Mouse (Mus musculus) activated CD4-positive, CD25-positive, alpha-beta regulatory T cell, adult 4 months (primary cell): Measurements from ENCODE around the gene Mon1b. TPM values are rescaled to one million over a fixed set of nuclear protein-coding genes. Genes with fewer than 3 reads are reported as not detected.

Experiments
- ATAC-seq: one replicate; pipeline ENCODE4 v1.8.0; 2017
- polyA plus RNA-seq, 2 experiments: library from polyadenylated mRNA; unstranded; fragments of 100-300 nt; shearing (Covaris generic); gene quantifications; one replicate each; pipeline ENCODE4 v1.2.1; 2017

Mon1b gene
- polyA plus RNA-seq, 2 experiments from 2014 or later, result 10.9 to 16.9 TPM

GRCm38 (mm10) chr8:113673300-113673699, 37.9 kb downstream of the Mon1b start:
- no peak for ATAC-seq

GRCm38 (mm10) chr8:113674611-113675010, 39.2 kb downstream of the Mon1b start:
- ATAC-seq, result no peak

GRCm38 (mm10) chr8:113675281-113675680, 39.9 kb downstream of the Mon1b start:
- ATAC-seq, result no peak

GRCm38 (mm10) chr8:113676811-113677210, 41.4 kb downstream of the Mon1b start:
- ATAC-seq, result no peak

GRCm38 (mm10) chr8:113679361-113679760, 44.0 kb downstream of the Mon1b start:
- ATAC-seq, result peak; percentile 89

GRCm38 (mm10) chr8:113687889-113688542, 52.6 kb downstream of the Mon1b start:
- ATAC-seq, result no peak

GRCm38 (mm10) chr8:113688543-113688915, 53.1 kb downstream of the Mon1b start:
- ATAC-seq, result no peak

- no peak for ATAC-seq
Measured at GRCm38 (mm10) chr8:113691622-113692343, 56.4 kb downstream of the Mon1b start.

Other genes with a start within 250 kb of the Mon1b start
- not detected for gene Syce1l, start 7.6 kb downstream of the Mon1b start, polyA plus RNA-seq
- gene Adamts18, start 213.2 kb downstream of the Mon1b start, polyA plus RNA-seq, result under 1 TPM in 1 of 2 experiments, not detected in 1; 0.24 TPM